Mouse (Mus musculus): ENCODE measurements around the gene Rnf157.
A peak's percentile ranks its signal among the peaks of the same experiment; 100 is the strongest.

The Rnf157 gene

DNA sequence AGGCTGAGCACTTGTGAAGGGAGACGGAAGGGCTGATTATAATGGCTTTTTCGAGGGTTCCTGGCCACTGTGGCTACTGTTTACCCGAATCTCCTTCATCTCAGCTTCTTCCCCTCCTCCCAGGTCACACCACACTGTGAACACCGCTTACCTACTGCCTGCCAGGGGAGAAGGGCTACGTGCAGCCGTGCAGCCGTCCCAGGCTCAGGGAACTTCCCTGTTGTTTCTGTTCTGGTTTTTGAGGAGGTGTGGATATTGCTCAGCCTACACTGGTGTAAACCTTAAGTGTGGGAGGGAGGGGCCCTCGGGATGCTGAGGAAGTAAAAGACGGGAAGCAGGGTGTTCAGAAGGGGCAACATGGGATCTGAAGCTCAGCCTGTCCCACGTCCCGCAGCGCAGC, 75.8 kb downstream of the Rnf157 start:
- no peak for DNase-seq (ENCODE audit: low spot score)

DNA sequence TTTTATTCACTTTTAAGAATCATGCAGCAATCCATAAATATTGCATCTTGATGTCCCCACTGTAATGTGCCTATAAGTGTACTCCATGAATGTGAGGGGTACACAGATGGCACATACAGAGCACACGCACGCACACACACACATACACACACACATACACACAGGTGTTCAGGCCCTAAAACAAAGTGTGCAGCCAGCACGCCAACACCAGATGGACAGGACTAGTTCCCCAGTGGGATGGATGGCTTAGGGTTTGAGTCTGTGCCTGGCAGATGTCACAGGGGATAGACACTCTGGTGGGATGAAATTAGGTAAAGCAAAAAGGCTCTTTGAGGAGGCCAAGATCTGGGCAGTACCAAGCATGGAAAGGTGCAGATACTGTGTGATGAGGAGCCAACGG, 76.4 kb downstream of the Rnf157 start:
- no peak for DNase-seq (ENCODE audit: low spot score)

DNA sequence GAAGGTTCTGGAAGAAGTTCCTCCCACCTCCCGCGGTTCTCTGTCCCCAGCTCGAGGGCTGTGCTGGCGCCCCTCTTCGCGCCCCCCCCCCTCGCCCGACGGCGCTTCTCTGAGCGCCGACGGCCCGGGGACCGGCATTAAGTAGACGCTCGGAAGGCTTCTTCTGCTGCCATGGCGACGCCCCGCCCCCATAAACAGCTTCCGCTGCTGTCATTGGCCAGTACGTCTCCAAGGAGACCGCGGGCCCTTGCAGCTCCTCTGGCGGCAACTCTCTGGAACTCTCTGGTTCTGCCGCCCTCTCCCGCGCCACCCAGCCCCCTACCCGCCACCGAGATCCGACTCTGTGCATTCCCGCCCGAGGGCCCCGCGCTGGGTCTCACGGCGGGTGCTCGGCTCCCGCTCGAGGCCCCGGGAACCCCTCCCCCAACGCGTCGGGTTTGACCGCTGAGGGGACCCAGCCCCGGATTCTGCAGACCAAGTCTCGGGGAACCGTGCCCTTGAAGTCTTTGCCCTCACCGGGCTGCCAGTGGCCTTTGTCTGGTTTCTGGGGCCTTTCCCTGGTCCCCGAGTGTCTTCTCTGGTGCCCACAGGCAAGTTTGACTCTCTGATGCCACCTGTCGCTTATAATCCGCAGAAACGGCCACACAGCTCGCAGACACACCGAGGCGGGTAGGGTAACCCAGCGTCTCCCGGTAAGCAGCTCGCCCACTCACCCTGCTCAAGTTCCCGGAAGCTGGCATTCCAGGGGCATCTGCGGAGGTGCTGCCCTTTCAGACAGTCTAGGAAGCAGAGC, 77.4 kb downstream of the Rnf157 start, which contains the start of gene Foxj1:
Gene Foxj1, minus strand, starts transcription at position 156 of the 793 bp plus-strand sequence.
- DNase-seq (ENCODE audit: low spot score): peak; percentile 98

DNA sequence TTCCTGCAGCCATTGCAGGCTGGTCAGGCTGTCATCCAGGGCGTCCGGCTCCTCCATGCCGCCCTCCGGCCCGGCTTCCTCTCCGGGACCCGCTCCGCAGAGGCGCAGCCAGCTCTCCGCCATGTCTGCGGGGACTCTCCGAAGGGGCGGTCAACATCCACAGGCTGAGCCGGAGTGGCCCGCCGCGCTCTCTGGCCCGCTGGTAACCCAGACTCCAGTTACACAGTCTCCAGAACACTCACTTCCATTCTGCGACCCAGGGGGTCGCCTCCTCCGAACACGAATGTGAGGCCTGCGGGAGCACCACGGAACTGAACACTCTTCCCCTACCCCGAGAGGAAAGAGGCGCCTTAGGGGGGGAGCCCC, 78.4 kb downstream of the Rnf157 start:
- DNase-seq (ENCODE audit: low spot score): no peak

DNA sequence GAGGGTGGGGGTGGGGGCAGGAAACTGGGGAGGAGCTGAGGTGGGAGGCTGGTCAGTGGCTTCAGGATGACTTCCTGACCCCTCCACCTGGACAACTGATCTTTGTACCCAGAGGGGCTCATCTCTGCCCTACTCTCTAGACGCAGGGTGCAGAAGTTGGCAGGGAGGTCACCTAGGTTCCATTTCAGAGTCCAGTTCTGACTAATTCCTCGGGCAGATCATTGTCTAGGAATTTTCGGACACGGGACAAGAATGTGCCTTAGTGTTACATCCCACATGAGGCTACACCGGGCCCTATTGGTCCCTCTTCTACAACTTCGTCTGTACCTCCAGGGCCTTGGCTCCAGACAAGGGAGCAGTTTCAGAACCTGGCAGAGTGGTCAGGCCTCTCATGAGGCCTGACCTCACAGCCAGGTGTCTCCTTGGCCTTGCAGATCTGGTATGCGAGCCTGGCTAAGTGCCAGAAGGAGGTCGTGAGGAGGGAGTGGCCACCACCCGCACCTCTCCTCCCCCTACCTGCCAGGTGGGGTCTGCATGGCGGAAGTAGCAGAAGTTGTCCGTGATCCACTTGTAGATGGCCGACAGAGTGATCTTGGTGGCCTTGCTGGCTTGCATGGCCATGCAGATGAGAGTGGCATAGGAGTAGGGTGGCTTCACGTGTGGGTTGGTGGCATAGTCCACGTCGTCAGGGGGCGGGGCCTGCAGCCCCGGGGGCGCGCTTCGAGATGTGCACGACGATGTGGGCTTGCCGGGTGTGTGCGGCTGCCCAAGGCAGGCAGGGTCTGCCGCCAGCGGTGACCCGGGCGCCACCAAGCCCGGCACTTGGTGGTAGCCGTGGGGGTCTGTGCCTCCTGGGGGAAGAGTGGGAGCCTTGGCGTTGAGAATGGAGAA, 79.1 kb downstream of the Rnf157 start:
- DNase-seq (ENCODE audit: low spot score): peak; percentile 59

DNA sequence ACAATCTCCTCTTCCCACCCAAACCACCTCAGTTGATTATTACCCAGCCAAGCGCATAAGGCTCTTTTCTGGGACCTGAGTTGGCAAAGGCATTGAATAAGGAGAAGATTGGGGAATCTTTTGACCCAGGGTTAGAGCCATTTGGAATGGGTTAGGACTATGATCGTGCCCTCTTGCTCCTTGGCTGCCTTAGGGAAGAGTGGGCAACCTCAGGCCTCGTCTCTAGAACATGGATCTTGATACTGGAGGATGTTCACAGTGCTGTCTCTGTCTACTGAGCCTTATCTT, 79.9 kb downstream of the Rnf157 start:
- DNase-seq (ENCODE audit: low spot score): no peak

DNA sequence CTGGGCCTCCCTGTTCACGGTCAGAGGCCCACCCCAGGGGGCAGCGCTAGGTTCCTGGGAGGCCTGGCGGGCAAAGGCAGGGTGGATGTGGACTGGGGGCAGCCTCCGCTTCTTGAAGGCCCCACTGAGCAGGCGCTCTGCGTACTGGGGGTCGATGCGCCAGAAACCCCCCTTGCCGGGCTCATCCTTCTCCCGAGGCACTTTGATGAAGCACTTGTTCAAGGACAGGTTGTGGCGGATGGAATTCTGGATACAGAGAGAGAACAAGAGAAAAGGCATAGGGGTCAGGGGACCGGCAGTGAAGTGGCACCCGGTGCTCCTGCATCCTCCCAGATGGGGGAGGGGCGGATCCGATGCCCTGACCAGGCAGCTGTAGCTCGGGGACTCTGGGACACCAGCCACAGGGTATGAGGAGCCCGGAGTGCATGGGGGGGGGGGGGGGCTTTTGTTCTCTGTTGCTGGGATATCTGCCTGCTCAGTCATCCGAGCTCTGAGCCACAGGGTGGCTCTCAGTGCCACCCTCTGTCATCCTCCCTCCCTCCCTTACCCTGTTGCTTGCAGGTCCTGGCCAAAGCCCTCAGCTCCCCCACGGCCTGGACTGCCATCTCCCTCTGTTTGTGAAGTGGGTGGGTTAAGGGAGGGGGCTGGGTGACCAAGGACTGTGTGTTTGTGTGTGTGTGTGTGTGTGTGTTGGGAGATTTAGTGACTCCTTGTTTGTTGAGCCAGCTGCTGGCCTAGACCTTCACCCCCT, 80.4 kb downstream of the Rnf157 start:
- DNase-seq (ENCODE audit: low spot score): no peak

DNA sequence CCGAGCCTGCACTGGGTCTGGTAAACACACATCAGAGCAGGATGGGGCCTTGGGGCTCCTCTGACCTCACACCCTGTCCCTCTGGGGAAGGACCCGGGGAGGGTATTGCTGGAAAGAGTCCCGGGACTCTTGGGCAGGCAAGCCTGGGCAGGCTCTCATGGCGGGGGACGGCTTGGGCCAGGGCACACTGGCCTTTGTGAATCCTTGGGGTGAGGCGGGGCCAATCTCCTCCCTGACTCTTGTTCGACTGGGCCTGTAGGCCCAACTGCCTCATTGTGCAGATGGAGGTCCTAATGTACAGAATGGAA, 82.7 kb downstream of the Rnf157 start:
- no peak for DNase-seq (ENCODE audit: low spot score)

DNA sequence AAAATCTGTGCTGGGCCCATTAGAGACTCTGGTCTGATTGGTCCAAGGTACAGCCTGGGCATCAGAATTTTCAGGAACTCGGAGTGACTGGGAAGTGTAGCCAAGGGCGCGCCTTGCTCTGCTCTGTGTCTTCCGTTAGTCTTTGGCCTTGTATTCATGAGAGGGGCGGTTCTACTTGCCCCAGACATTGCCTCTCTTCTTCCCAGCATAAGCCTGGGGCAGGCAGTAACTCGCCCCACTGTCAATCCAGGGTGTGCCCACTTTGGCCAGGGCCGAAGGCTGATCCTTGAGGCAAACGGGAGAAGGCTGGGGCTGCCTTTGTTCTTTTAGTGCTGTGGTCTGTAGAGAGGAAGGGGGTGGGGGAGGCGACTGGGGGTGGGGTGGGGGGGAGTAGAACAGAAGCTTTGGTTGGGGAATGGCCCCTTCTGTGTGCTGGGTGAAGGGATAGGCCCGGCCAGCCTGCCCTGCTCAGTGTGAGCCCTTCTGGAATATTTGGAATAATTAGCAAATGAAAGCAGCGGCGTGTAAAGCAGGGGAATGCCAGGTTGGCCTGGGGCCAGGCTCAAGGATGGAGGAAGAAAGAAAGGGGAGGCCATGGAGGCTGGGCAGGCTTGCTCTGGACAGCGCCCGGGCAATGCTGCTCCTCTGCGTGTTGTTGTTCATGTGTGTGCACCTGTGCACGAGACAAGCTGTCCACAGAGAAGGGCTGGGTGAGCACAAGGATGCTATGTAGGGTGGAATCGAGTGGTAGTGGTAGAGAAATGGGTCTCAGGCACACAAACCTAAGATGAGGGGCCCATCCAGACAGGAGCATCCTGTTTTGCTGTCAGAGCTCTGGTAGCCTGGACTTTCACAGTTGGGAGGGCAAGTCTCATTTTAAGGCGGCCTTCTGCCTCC, 83.3 kb downstream of the Rnf157 start:
- peak; percentile 64 for DNase-seq (ENCODE audit: low spot score)

DNA sequence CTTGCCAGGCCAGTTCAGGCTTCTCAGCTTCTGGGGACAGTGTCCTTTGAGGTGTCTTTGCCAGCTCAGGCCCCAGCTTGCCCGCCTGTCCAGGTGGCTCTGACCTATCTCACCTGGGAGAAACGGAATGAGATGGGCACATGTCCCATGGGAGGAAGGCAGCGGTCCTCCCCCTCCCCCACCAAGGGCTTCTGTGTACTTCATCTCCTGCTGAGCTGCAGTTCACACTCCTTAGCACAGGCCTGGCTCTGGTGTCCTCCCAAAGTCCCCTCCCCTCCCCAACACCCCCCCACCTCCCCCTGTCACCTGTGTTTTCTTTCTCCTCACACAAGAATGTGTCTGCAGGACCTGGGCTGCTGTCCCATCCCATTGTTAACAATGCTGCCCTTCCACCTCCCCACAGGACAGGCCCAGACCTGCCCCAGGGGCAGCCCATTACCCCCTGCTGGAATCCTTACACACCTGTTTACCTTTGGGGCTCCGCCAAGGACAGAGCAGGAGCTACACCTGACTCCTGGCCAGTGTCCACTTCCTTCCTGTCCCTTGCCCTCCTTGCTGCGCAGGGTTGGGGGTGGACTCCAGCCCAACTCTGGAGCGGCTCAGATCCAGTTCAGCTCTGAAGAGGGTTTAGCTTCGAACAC, 85.7 kb downstream of the Rnf157 start:
- no peak for DNase-seq (ENCODE audit: low spot score)

DNA sequence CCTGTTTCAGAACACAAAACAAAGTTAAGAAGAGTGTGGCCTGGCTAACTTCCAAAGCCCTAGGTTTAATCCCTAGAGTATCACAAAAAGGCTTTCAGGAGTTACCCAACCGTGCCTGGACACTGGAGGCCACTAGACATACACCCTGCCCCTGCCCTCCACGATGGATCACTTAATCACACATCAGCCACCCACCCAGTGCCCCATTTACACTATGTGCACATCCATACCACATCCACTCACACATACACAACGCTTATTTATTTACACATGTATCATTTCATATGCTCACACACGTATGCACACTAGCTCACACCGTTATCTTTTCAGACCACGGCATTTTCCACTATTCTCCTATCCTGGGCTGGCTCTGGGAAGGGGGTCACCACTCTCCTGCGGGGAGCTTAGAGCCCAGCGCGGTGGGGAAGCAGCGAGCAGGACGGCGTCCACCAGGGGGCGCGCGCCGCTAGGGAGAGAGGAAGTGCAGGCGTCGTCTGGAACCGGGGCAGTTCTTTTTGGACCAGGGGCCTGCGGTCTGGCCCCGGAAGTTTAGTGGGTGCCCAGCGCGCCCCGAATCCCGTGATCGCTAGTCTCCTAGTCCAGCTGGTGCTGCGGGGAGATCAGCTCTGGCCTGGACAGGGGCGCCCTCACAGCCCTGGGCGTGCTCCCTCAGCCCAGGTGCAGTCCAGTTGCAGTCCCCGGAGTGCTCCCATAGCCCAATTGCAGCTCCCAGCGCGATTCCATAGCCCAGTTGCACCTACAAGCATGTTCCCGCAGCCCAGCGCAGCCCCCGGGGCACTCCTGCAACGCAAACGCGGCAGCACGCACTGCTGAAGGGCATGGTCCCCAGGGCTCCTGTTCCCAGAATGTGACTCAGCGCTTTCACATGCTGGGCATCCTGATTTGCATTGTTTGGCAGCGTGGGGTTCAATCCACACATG, 93.8 kb downstream of the Rnf157 start:
- DNase-seq (ENCODE audit: low spot score): peak; percentile 99

DNA sequence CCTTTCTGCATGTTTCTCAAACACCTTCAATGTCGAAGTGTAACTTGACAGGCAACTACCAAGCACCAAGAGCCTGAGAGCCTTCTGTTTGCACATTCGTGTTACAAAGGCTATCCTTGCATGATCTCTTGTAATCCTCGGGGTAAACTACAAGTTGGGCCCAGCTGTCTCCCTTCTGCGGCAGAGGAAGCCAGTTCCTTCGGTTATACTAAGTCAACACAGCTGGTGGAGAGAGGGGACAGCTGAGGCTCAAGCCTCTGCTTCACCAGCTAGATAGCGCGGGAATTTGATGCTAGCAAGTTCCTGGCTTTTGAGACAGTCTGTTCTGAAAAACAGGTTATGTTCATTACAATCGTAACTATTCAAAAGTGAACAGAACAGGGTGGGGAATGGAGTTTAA, 100.5 kb downstream of the Rnf157 start:
- DNase-seq (ENCODE audit: low spot score): no peak

DNA sequence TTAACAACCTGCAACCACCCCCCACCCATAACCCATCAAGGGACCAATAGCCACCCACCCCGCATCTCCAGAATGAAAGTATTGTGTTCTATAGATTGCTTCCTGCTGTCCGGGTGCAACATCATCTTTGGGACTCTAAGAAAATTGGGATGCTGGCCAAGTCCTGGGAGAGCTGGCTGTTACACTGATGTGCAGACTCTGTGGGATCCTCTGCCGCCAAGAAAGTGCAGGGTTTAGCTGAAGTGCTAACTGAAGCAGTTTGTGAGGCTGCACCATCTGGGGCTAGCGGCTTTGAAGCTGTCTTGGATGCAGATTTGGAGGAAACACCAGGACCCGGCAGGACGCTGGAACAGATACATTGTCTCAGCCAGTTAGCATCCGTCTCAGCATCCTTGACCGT, 101.7 kb downstream of the Rnf157 start:
- DNase-seq (ENCODE audit: low spot score): no peak

DNA sequence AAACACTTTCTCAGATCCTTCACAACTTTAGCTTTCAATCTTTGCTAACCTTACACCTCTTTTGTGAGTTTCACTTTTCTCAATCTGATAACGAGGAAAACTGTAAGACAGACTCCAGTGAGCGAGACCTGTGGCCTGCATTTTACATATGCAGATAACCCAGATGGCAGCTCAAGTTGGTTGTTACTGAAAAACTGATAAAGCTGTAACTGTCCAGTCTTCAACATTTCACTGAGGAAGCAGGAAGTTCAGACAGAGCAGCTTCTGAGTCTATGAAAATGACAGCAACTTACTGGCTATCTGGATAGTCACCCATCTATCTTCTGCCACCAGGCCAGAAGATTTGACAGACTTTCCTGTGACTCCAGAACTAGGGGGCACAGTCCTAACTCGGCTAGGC, 103.2 kb downstream of the Rnf157 start:
- no peak for DNase-seq (ENCODE audit: low spot score)

DNA sequence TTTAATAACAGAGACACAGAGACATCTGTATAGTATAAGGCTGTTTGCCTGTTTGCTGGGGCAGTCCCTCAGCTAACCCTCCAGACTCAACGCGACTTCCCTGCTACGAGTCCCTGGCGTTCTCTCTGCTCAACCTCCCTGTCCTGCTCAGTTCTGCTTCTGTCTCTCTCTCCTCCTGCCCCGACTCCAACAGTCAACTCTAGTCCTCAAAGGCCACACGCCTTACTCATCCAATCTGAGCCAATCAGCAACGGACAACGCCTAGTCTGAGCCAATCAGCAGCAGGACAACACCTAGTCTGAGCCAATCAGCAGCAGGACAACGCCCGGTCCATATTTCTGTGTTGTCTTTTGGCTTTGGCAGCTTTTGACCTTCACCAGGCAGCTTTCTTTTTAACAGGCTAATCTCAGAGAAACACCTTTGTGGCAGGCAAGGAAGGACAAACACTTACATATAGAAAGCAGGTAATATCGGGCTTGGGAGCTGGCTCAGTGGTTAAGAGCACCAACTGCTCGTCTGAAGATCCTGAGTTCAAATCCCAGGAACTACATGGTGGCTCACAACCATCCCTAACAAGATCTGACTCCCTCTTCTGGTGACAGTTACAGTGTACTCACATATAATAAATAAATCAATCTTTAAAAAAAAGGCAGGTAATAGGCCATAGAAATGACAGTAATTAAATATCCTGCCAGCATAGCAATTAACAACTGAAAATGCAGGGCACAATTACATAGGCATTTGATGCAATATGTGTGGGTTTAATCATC, 104.9 kb downstream of the Rnf157 start:
- DNase-seq (ENCODE audit: low spot score): no peak

DNA sequence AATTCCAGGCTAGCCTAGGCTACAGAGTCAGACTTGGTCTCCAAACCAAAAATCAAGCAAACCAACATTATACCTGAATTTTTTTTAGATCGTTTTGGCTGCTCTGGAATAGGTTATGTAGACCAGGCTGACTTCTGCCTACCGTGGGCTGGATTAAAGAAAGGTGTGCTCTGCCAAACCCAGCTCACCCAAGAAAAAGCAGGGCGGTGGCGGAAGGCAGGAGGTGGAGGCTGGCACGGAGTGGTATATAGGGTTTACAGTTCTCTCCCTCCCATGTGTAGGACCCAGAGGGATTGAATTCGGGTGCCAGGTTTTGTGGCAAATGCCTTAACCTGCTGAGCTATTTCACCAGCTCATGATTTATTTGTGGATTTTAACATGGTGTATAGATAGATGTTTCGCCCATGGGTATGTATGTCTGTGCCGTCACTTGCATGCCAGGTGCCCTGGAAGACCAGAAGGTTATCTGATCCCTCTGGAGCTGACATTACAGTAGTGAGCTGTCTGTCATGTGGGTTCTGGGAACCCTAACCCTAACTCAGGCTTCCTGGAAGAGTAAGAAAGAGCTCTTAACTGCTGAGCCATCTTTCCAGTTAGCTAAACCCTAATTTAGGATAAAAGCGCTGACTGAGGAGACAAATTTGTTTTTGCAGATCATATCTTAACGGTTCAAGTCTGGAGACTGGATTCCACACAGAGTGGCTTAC, 105.7 kb downstream of the Rnf157 start, which contains the start of gene Exoc7:
Gene Exoc7, minus strand, starts transcription at position 215 of the 707 bp plus-strand sequence.
- DNase-seq (ENCODE audit: low spot score): no peak

DNA sequence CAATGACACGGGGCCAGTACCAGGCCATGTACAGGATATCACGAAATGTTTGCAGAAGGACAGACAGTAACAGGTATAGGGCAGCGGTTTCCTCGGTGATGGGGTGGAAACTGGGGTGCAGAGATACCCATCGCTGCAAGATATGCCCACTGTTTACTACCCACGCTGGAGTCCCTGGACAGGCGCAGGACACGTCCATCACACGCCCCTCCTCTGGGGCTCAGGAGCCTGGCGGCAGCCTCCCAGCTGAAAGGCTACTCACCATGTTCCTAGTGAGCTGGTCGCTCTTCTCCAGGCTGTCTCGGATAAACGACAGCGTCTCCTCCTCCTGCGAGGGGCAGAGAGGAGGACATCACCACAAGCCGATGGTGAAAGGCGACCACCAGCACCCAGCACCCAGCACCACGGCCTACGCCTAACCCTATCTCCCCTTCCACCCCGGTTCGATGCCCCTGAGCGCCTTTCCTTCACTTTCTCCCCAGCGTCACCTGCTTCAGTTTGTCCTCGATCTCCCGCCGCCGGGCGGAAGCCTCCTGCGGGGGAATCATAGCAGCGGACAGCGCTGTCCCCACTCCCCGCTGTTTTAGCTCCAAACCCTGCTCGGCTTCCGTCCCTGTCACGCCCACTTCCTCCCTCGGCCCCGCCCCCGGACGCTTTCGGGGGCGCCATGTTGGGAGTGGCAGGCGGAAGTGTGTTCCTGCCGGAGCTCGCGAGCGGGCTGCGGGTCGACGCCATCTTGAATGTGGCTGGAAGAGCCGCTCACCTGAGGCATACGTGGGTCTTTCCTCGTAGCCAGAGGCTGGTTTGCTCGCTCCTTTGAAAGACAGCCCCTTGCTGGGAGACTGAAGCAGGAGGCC, 106.5 kb downstream of the Rnf157 start:
- peak; percentile 99 for DNase-seq (ENCODE audit: low spot score)

DNA sequence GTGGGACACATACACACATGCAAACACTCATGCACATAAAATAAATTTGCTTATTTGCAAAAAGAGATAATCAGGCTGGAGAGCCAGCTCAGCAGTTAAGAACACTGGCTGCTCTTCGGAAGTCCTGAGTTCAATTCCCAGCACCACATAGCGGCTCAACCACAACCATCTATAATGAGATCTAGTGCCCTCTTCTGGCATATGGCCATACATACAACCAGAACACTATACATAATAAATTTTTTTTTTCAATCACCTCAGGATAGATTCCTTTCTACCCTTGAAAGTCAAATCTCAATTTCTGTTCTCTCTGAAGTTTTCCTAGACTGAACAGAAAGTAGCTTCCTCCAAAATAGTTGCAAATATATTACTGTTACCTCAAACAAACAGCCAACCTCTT, 107.4 kb downstream of the Rnf157 start:
- no peak for DNase-seq (ENCODE audit: low spot score)

Data from testis, postnatal 10 days (tissue).